Mouse (Mus musculus) 416B (cell line): Measurements from ENCODE around the gene Fars2.
"Not testable (repeated sequence)": the region's sequence is repeated elsewhere in the genome, so short reads cannot be mapped to it uniquely, and the experiment has no call there.

Experiments
- DNase-seq: peaks from one replicate; pipeline ENCODE4 v3.0.0; 2011; ENCODE audit warnings: low read depth

Fars2 gene

DNA sequence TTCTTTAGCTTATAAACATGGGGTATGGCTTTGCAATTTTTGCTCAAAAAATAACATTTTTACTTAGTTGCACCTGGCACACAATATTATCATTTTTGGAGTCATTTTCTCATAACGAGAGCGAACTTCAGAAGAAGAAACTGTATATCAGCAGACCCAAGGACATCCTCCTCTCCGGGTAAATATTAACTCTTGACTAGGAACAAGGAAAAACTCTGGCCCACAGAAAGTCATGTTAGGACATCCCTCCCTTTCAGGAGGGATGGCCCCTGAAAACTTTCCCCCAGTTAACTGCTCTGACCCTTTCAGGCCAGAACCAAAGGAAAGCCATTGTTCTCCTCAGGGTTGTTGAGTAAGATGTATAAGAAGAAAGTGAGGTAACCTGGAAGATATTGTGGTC, 348.9 kb downstream of the Fars2 start:
- DNase-seq, result not testable (repeated sequence)

DNA sequence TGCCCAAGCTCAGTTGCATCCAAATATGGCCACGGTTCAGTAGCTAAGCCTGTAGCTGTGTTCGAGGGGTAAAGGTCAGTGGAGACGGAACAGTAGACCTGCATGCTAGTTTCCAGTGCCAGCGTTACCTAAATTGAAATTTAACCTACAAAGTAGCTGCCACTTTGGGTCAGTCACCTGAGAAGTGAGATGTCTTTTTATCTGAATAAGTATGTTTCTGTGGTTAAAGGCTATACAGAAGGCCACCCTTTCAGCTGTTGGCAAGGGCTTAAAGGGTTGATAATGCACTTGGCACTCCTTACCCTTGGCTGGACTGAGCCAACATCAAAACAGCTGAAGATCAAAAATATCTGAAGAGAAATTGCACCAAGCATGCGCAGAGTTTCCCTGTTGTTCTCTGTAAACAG, 349.3 kb downstream of the Fars2 start:
- no peak for DNase-seq

DNA sequence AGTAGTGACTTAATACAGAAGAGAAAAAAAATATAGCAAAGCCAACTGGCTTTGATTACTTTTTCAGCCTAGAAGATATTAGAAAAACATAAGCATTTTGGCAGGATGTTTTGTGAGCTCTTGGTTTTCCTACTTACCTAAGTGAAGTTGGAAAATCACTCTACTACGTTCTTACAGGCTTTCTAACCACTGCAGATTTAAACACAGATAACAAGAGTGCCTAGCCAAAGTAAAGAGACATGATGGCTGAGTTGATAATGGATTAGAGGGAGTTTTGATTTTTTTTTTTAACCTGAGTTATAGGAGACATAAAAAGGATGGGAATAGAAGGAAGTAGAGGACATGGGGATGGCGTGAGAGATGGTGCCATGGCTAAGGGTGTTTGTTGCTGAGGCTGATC, 350.6 kb downstream of the Fars2 start:
- no peak for DNase-seq

DNA sequence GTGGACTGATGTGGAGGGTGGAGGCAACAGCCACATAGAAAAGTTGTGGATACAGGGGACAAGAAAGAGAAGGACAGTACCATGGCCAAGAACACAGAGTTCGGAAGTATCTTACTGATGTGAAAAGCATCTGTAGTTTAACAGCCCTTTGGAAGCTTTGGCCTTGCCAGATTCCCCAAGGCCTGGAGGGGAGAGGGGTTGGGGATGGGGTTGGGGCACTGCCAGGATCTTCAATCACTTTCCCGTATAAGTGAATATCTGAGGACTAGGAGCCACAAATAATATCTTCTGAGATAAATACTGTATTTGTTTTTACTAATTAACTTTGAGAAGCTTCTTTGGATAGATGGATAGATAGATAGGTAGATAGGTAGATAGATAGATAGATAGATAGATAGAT, 351.8 kb downstream of the Fars2 start:
- no peak for DNase-seq

DNA sequence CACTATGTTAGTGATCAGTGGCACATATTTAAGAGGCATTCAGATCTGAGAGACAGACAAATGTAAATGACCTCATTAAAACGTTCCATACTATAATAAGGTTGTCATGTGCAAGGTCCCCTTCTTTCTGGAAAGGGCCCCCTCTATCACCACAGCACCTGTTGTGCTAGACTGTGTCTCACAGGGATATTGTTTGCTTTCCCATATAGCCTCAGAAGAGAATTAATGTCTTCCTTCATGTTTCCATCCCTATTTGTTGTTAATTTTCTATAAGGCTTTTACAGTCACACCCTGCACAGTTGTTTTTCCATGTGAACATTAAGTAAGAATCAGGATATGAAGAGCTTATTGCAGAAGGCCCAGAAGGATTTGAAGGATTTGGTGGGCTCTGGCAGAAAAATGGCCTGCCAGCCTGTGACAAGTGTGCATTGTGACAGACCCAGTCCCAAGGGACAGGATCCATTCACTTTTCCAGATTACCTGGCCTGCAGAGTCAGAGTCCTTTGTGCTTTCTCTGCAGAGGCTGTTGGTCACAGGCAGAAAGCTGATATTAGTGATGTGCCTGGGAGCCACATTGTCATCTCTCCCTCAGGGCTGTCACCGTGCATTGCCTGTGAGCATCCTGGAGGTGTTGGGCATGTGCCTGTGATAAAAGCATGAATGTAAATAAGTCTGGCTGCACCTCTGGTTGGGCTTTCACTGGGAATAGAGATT, 352.4 kb downstream of the Fars2 start:
- DNase-seq, result no peak

DNA sequence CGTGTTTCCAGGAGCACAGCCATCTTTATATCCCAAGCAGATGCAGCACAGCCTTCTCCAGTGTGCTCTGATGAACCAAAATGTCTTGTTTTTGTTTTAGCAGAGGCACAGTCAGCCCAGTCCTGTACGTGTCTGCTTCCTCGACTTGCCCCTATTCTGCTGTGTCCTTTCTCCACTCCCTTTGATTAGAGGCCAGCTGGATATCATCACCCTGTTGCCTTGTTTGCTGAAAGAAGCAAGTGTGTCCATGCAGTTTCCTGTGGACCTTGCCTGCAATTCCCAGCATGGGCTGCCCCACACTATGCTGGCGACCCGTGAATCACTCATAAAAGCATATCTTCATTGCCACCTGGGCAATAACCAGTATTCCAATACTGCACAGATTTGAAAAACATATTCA, 360.4 kb downstream of the Fars2 start:
- no peak for DNase-seq

DNA sequence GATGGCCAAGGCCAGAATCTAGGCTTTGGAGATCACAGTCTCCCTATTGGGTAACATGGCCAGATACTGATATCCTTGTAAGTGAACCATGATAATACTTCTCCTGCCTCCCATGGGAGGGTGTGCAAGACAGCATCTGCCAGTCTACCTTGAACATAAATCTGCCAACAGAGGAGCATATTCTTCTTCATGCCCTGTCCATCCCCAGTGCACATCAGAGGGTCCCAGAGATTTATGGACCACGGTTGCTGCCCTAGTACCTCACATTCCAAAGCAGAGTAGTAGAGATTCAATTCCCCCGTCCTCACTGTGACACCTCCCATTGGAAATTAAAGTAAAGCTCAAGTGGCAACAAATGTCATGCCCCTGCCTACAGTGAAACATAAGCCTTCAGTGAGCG, 361.0 kb downstream of the Fars2 start:
- no peak for DNase-seq

DNA sequence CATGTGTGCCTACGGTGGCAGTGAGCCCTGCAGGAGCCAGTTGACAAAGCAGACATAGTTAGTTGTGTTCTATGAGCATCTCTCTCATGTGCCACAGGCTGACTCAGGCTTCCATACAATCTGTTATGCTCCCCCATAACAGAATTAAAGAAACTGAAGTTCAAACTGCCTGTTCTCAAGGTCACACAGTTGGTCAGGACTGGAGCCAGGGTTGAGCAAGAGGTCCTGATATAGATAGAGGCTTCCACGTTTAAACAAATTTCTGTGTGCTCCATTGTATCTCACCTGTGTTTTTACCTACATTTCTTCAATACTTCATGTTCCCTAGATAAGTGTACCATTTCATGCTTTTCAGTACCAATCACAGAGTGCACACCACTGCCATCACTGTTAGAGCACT, 362.9 kb downstream of the Fars2 start:
- peak; percentile 10 for DNase-seq

DNA sequence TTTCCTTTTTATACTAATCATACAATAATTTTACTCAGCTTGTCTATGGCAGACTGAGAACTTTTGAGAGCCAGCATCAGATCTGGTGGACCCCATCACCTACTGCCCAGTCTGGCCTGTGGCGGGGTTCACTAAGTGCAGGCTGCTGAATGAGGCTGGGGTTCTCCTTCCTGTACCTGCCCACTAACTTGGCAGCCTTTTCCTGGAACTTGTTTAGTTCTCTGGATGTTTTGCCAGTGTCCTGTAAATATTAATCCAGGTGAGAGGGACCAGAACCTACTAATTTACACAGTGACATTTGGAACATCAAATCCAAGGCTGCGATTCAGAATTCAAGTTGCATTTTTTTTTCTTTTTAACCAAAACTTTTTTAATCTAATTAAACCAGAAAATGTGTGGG, 367.2 kb downstream of the Fars2 start:
- DNase-seq, result no peak

DNA sequence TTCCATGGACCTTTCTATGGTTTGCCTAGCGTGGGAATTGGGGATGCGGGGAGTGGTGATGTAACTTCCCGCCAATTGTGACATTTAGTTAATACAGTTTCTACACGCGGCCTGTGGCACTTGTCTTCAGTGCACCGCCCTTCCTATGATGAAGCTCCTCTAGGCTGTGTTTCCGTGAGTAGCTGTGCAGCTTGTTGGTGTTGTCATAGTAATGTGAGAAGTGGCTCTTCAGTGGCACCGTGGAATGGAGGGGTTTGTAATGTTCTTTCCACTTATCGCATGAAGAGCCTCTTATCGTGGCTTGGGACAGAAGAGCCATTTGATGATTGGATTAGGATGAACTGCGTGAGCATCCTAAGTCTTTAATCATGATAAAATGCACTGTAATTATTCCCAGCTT, 369.5 kb downstream of the Fars2 start:
- DNase-seq, result no peak

DNA sequence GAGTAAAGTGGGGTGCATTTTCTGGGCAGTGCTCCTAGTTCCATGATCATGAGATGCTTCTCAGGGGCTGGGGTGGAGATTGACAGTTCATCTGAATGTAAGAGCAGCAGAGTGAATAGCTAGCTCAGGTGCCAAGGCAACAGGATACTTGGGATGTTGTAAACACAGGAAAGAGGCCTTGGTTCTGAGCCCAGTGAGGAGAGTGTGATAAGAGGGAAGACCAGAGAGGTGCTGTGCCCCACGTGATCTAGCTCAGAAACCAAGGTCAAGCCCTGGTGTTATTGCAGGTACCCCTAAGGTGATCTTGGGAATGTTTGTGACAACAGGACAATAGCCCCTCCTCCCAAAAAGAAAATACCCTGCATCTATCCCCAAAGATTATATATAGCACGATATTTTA, 372.2 kb downstream of the Fars2 start:
- no peak for DNase-seq

DNA sequence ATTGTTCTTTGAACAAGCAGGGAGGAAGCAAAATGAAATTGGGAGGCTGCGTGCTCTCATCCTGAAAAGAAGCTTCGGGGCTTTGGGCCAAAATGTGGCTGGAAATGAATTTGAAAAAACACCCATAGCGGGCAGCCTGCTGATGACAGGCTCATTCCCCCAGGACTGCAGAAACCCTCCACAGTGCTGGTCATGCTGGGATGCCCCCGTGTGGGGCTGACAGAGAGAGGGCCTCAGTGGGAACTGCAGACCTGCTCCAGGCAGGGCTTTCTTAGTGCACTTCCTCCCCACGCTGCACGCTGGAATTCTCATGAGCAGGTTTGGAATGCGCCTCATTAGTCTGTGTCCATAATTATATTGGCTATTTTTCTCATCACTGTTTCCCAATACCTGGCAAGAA, 373.4 kb downstream of the Fars2 start:
- DNase-seq, result no peak

DNA sequence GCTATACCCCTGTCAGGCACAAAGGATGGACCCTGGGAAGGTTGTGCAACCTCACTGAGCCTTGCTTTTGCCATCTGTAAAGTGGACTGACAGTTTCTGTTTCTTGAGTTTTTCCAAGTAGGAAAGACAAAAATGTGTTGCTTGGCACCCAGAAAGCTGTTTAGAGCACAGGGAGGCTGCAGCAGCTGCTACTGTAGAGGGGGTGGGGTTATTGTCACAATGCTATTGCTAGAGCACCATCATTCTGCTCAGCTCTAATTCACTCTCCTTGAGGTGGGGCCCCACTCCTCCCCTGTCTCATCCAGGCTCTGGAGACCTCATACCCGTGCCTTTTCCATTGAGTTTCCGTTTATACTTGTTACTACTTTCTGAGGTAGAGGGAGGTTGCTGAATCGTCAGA, 375.2 kb downstream of the Fars2 start:
- DNase-seq, result no peak

DNA sequence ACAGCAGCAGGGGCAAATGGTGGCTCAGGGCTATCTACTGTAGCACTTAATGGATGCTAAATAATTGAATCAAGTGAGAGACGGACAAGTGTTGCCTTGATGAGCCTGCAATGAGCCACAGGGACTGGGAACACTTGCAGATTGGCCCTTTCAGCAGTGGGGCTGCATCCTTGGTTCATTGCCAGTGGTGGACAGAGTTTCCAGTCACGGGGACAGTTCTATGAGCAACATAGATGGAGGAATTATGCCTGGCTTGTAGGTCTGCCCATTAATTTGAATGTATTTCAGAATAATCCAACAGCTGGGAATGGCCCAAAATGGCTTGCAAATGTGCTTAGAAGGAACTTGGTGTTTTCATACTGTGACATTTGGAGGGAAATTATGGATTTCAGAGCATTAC, 376.1 kb downstream of the Fars2 start:
- no peak for DNase-seq

DNA sequence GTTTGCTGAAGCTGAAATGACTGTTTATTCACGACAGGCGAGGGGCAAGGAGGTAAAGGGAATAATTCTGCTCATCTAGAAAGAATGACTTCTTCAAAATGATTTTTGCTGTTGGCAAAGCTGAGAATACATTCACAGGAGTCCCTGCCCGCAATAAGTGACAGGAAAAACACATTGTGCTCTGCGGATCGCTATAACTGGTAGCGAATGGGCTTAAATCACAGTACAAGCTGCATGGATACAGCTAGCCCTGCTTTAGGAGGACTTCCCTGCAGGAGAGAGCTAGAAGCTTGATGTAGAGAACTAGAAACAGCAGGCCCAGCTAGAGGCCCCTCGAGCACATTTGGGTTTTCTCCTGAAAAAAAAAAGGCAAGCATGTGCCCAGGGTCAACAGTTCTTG, 376.6 kb downstream of the Fars2 start:
- no peak for DNase-seq

DNA sequence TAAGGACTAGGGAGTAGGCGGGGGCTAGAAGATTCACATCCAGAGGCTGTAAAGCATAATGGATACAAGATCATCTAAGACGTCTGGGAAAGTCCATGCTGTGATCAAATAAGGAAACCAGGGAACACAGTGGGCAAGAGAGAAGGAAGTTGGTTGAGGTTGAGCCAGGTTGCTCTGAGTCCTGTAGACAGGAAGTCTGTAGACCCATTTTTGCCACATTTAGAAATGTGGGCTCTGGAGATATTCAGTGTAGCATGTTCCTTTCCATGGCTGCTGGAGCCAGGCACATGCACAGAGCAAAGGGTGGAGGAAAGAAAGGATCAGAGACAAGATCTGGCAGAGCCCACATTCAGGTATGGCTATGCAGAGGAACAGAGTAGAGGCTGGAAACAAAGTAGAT, 378.8 kb downstream of the Fars2 start:
- peak; percentile 86 for DNase-seq

DNA sequence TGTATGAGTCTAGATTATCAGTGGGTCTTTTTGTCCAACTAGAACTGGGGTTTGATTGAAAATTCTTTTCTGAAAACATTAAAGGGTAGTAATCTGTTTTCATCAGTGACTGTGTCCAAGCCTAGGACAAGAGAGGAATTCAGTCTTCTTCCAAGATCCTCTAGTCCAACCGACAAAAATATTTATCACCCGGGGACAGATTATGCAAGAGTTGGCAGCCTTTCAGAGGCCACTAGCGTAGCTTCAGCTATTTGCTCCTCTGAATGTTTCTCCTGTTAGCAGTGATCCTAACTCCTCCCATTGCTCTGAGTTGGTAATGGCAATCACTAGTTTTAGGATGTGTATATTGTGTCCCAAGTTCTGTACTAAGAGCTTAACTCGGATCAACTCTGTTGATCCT, 380.1 kb downstream of the Fars2 start:
- DNase-seq, result peak; percentile 21

DNA sequence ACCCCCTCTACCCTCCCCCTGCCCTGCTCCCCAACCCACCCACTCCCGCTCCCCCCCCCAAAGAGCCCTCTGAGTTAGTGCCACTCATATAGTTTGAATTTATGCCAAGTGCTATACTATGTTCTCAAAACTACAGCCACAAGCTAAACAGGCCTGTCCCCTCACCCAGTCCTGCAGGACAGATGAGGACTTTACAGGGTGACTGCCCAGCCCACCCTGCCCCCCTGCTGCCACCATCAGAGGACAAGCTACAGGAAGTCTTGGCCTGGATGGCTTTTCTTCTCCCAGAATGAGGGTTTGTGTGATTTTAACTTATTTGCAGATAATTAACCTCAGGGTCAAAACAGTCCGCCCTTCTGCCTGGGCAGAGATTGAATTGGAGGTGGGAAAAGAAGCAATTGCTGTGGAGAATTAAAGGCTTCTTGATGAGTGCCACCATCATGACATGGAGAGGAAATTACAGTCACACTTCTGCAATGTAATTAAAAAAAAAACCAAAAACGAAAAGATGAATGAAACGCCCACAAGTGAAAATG, 383.2 kb downstream of the Fars2 start:
- DNase-seq, result no peak

DNA sequence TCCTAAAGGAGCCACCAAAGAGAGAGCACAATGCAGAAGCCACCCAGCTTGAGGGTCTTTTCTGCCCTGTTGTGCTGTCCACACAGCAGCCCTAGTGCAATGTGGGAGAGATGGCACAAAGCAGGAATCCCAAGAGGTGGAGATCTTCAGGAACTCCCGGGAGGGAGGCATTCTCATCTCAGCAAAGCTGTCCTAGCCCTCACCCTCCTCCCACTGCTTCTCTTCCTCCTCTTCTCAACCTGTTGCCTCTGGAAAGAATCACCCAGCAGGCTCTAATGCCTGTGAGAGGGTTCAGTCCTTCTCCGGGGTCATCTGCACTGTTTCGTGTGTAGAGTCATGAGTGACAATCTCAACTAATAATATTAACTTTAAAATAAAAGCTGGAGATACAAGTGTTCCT, 386.3 kb downstream of the Fars2 start:
- DNase-seq, result no peak

DNA sequence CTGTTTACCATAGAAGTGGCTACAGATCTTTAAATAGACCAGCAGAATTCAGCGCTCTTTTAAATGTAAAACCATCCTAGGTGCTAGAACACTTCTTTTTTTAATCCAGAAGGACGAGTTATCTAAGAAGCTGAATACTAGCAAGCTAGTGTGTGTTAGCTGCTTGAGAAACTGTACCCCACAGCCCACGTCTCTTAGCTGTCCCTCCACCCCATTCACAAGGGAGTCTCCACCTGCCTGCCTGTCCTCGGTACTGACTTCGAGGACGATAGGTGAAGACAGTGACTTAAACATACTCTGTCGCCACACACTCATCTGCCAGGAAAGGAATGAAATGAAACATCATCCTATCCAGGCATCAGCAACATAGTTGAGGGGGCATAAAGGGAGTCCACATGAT, 386.8 kb downstream of the Fars2 start:
- DNase-seq, result no peak

DNA sequence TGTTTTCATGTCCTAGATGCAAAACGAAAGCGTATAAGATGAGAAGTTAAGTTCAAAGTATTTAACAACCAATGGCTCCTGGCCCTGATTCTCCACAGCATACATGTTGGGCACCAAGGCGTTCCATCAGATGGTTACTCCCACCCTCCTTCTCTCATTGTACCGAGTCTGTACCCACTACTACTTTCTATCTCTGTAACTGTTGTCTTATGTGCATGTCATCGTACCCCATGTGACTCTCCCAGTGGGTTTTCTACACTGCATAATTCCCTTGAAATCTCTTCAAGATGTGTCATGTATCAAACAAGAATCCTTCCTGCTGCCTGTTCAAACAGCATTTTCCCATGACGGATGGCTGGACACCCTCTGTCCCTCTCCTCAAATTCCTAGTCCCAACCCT, 388.5 kb downstream of the Fars2 start:
- DNase-seq, result no peak

DNA sequence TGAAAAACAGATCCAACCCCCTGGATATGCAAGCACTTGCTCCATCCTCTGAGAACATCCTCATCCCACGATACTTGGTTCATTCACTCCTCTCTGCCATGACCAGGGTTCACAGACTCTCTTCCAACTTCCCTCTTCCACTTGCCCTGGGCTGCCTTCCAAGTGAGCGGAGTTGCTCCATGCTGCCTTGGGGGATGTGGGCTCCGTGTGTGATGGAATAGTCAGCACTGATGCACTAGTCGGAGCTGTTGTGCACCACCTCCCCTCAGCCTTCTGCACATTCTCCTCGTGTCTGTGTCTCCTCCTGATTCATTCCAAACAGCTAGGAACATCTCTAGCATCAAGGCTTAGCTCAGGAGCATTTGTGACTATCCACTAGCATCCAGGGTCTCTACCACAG, 389.1 kb downstream of the Fars2 start:
- no peak for DNase-seq

DNA sequence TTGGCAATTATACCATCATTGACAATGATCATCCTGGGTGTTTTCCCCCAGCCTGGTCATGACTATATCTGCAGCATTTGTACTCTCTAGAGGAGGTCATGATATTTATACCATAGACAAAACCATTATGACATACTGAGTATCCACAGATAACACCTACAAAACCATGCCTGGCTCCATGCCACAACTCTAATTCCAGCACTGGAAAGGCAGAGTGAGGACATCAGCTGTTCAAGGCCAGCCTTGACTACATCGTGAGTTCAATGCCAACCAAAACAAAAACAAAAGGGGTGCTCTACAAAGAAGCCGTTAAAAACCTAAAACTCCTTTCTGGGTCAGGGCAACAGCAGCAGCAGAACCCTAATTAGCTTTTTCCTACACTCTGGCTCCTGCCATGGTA, 392.9 kb downstream of the Fars2 start:
- no peak for DNase-seq

DNA sequence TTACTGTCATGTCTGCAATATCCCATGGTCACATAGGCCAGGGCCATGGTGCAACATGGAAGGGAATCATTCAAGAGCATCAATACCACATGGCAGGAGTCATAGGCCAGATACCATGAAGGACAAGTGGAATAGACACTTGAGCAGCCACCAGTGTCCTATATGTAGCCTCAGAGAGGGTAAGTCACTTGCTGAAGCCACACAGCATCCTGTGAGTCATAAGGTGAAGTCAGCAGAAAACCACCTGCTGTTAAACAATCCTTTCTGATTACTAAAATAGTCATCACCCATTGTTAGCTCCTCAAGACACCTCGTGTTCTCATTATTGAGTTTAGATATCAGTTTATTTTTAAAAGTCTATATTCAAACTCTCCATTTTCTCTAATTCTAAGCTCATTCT, 395.9 kb downstream of the Fars2 start:
- peak; percentile 48 for DNase-seq
